Mouse (Mus musculus) B cell, adult 2 months (primary cell): ENCODE measurements around the gene Zfp365.

Source experiments
- DNase-seq, 2 experiments: peaks; one replicate each; pipeline ENCODE4 v3.0.0; 2022

The Zfp365 gene

GRCm38 (mm10) chr10:67839156-67839555, 73.3 kb downstream of the Zfp365 start:
- no peak for DNase-seq

GRCm38 (mm10) chr10:67836426-67836825, 76.0 kb downstream of the Zfp365 start:
- no peak for DNase-seq
